Mouse (Mus musculus): ENCODE data around the gene Sphk2. TPM values are rescaled to one million over a fixed set of nuclear protein-coding genes. Genes with fewer than 3 reads are reported as not detected.

Gene Sphk2
- polyA plus RNA-seq, 1 experiment from 2014 or later = 27.1 TPM

- 29% methylated on average over 19 of the region's 19 CpGs for WGBS
- 0 out of 2 replicates have a peak overlapping the region, but pooled peaks have one; percentile 0 for H3K4me2 ChIP-seq (replicated peaks)
- peaks cover 19% of the 10 kb centered on the region for H3K27me3 ChIP-seq
- no peak overlapping the region for H3K27ac ChIP-seq
- no peaks in the 10 kb centered on the region for H3K9me3 ChIP-seq
- no peaks in the 10 kb centered on the region for H3K36me3 ChIP-seq
- H3K9ac ChIP-seq (replicated peaks) = no peak overlapping the region
- ATAC-seq = no peak
- H3K4me3 ChIP-seq (replicated peaks) = no peak overlapping the region
- no peaks in the 10 kb centered on the region for H3K4me1 ChIP-seq (replicated peaks)
These were observed 24.5 kb upstream of the Sphk2 start for GRCm38 (mm10) chr7:45742338-45742737.

- H3K27me3 ChIP-seq = peaks cover 19% of the 10 kb centered on the region
- ATAC-seq = no peak
- no peaks in the 10 kb centered on the region for H3K4me1 ChIP-seq (replicated peaks)
- no peak overlapping the region for H3K4me3 ChIP-seq (replicated peaks)
- H3K27ac ChIP-seq = no peak overlapping the region
- H3K9me3 ChIP-seq = no peaks in the 10 kb centered on the region
- WGBS = 33% methylated on average over 11 of the region's 11 CpGs
- no peak overlapping the region for H3K9ac ChIP-seq (replicated peaks)
- H3K4me2 ChIP-seq (replicated peaks) = 0 out of 2 replicates have a peak overlapping the region, but pooled peaks have one; percentile 0
- H3K36me3 ChIP-seq = no peaks in the 10 kb centered on the region
These were observed 24.0 kb upstream of the Sphk2 start for GRCm38 (mm10) chr7:45741777-45742176.

GRCm38 (mm10) chr7:45741308-45741707 is 23.5 kb upstream of the Sphk2 start:
- H3K4me1 ChIP-seq (replicated peaks) = no peaks in the 10 kb centered on the region
- H3K4me2 ChIP-seq (replicated peaks) = no peak overlapping the region
- no peak overlapping the region for H3K27ac ChIP-seq
- no peak for ATAC-seq
- H3K9me3 ChIP-seq = no peaks in the 10 kb centered on the region
- H3K4me3 ChIP-seq (replicated peaks) = no peak overlapping the region
- H3K9ac ChIP-seq (replicated peaks) = no peak overlapping the region
- 87% methylated on average over 12 of the region's 12 CpGs for WGBS
- H3K27me3 ChIP-seq = peaks cover 19% of the 10 kb centered on the region
- H3K36me3 ChIP-seq = no peaks in the 10 kb centered on the region

- Histone ChIP-seq H3K9ac (replicated peaks) (no peak overlapping the region), H3K4me3 (replicated peaks) (no peak overlapping the region), H3K27me3 (peaks cover 19% of the 10 kb centered on the region), H3K4me1 (replicated peaks) (no peaks in the 10 kb centered on the region), H3K27ac (no peak overlapping the region), H3K36me3 (no peaks in the 10 kb centered on the region), H3K4me2 (replicated peaks) (no peak overlapping the region), H3K9me3 (no peaks in the 10 kb centered on the region)
- 67% methylated on average over 10 of the region's 10 CpGs for WGBS
- peak; percentile 38 for ATAC-seq
These were observed 22.0 kb upstream of the Sphk2 start for GRCm38 (mm10) chr7:45739820-45740219.

GRCm38 (mm10) chr7:45739162-45739763 is 21.5 kb upstream of the Sphk2 start:
- WGBS = 7% methylated on average over 9 of the region's 9 CpGs
- Histone ChIP-seq H3K27me3 (peaks cover 19% of the 10 kb centered on the region), H3K27ac (no peak overlapping the region), H3K4me1 (replicated peaks) (no peaks in the 10 kb centered on the region), H3K4me3 (replicated peaks) (no peak overlapping the region), H3K36me3 (no peaks in the 10 kb centered on the region), H3K9me3 (no peaks in the 10 kb centered on the region), H3K4me2 (replicated peaks) (no peak overlapping the region), H3K9ac (replicated peaks) (no peak overlapping the region)
- peak; percentile 92 for ATAC-seq

GRCm38 (mm10) chr7:45733477-45733876 is 15.7 kb upstream of the Sphk2 start:
- Histone ChIP-seq H3K4me1 (replicated peaks) (0 out of 2 replicates have a peak, but pooled peaks cover 4% of the 10 kb centered on the region), H3K27me3 (no peaks in the 10 kb centered on the region), H3K27ac (no peak overlapping the region), H3K4me3 (replicated peaks) (no peak overlapping the region), H3K4me2 (replicated peaks) (no peak overlapping the region), H3K9ac (replicated peaks) (no peak overlapping the region), H3K9me3 (no peaks in the 10 kb centered on the region), H3K36me3 (peaks cover 10% of the 10 kb centered on the region; the same call in 1 of the 2 replicates)
- WGBS = 88% methylated on average over 5 of the region's 5 CpGs
- ATAC-seq = no peak

- peak; percentile 59 for ATAC-seq
- no peak overlapping the region for H3K4me3 ChIP-seq (replicated peaks)
- 0 out of 2 replicates have a peak overlapping the region, but pooled peaks have one; percentile 30 for H3K9ac ChIP-seq (replicated peaks)
- 15% methylated on average over 16 of the region's 16 CpGs for WGBS
- H3K9me3 ChIP-seq = no peaks in the 10 kb centered on the region
- H3K4me2 ChIP-seq (replicated peaks) = no peak overlapping the region
- H3K27ac ChIP-seq = no peak overlapping the region
- H3K27me3 ChIP-seq = no peaks in the 10 kb centered on the region
- H3K36me3 ChIP-seq = peaks cover 29% of the 10 kb centered on the region
- H3K4me1 ChIP-seq (replicated peaks) = 0 out of 2 replicates have a peak, but pooled peaks cover 4% of the 10 kb centered on the region
These were observed 13.1 kb upstream of the Sphk2 start for GRCm38 (mm10) chr7:45730727-45731431.

GRCm38 (mm10) chr7:45727625-45728024 is 9.8 kb upstream of the Sphk2 start:
- ATAC-seq = no peak

GRCm38 (mm10) chr7:45726419-45726818 is 8.6 kb upstream of the Sphk2 start:
- ATAC-seq = no peak
- H3K36me3 ChIP-seq = peaks cover 73% of the 10 kb centered on the region
- no peak overlapping the region for H3K4me3 ChIP-seq (replicated peaks)
- H3K9ac ChIP-seq (replicated peaks) = no peak overlapping the region
- 0 out of 2 replicates have a peak, but pooled peaks cover 4% of the 10 kb centered on the region for H3K4me1 ChIP-seq (replicated peaks)
- H3K27me3 ChIP-seq = no peaks in the 10 kb centered on the region
- no peak overlapping the region for H3K4me2 ChIP-seq (replicated peaks)
- no peaks in the 10 kb centered on the region for H3K9me3 ChIP-seq
- no peak overlapping the region for H3K27ac ChIP-seq
- 94% methylated on average over 10 of the region's 10 CpGs for WGBS

More at GRCm38 (mm10) chr7:45727625-45728024, 9.8 kb upstream of the Sphk2 start:
- H3K4me1 ChIP-seq (replicated peaks) = 0 out of 2 replicates have a peak, but pooled peaks cover 4% of the 10 kb centered on the region
- H3K36me3 ChIP-seq = peaks cover 62% of the 10 kb centered on the region
- H3K27me3 ChIP-seq = no peaks in the 10 kb centered on the region
- H3K4me3 ChIP-seq (replicated peaks) = no peak overlapping the region
- H3K9me3 ChIP-seq = no peaks in the 10 kb centered on the region
- H3K4me2 ChIP-seq (replicated peaks) = no peak overlapping the region
- H3K27ac ChIP-seq = no peak overlapping the region
- WGBS = 88% methylated on average over 3 of the region's 3 CpGs
- H3K9ac ChIP-seq (replicated peaks) = no peak overlapping the region

GRCm38 (mm10) chr7:45725713-45726112 is 7.9 kb upstream of the Sphk2 start, which contains the start of gene Spaca4:
Gene Spaca4 (minus strand): TSS chr7:45725813.
- no peak within 1 kb of the TSS for H3K4me2 ChIP-seq (replicated peaks)
- no peaks in the 10 kb centered on the region for H3K9me3 ChIP-seq
- H3K9ac ChIP-seq (replicated peaks) = no peak within 1 kb of the TSS
- H3K36me3 ChIP-seq = peaks cover 80% of the 10 kb centered on the region
- no peak for ATAC-seq
- peaks cover 5% of the 10 kb centered on the region; the same call in 1 of the 2 replicates for H3K4me1 ChIP-seq (replicated peaks)
- no peak within 1 kb of the TSS for H3K4me3 ChIP-seq (replicated peaks)
- 96% methylated on average over 11 of the region's 11 CpGs for WGBS
- H3K27me3 ChIP-seq = no peaks in the 10 kb centered on the region
- H3K27ac ChIP-seq = no peak within 1 kb of the TSS

- ATAC-seq = no peak
- Histone ChIP-seq H3K4me1 (replicated peaks) (peaks cover 5% of the 10 kb centered on the region; the same call in 1 of the 2 replicates), H3K27me3 (no peaks in the 10 kb centered on the region), H3K9me3 (no peaks in the 10 kb centered on the region), H3K27ac (no peak overlapping the region), H3K9ac (replicated peaks) (no peak overlapping the region), H3K4me2 (replicated peaks) (no peak overlapping the region), H3K4me3 (replicated peaks) (no peak overlapping the region), H3K36me3 (peaks cover 86% of the 10 kb centered on the region)
- 96% methylated on average over 9 of the region's 9 CpGs for WGBS
These were observed 7.3 kb upstream of the Sphk2 start for GRCm38 (mm10) chr7:45725151-45725550.

GRCm38 (mm10) chr7:45723781-45724180 is 6.0 kb upstream of the Sphk2 start:
- Histone ChIP-seq H3K4me2 (replicated peaks) (no peak overlapping the region), H3K4me1 (replicated peaks) (peaks cover 18% of the 10 kb centered on the region), H3K9me3 (no peaks in the 10 kb centered on the region), H3K36me3 (peaks cover 90% of the 10 kb centered on the region), H3K9ac (replicated peaks) (no peak overlapping the region), H3K4me3 (replicated peaks) (no peak overlapping the region), H3K27ac (no peak overlapping the region), H3K27me3 (no peaks in the 10 kb centered on the region)
- ATAC-seq = no peak
- WGBS = 96% methylated on average over 14 of the region's 14 CpGs
